Mouse (Mus musculus) liver (tissue): ENCODE results near the gene Tpp1.
"Not testable (repeated sequence)": the region's sequence is repeated elsewhere in the genome, so short reads cannot be mapped to it uniquely, and the experiment has no call there.

ENCODE experiments used
- DNase-seq: peaks from one replicate; pipeline ENCODE4 v3.0.0-alpha.2; 2020; ENCODE audit warnings: mixed read lengths

Gene Tpp1

DNA sequence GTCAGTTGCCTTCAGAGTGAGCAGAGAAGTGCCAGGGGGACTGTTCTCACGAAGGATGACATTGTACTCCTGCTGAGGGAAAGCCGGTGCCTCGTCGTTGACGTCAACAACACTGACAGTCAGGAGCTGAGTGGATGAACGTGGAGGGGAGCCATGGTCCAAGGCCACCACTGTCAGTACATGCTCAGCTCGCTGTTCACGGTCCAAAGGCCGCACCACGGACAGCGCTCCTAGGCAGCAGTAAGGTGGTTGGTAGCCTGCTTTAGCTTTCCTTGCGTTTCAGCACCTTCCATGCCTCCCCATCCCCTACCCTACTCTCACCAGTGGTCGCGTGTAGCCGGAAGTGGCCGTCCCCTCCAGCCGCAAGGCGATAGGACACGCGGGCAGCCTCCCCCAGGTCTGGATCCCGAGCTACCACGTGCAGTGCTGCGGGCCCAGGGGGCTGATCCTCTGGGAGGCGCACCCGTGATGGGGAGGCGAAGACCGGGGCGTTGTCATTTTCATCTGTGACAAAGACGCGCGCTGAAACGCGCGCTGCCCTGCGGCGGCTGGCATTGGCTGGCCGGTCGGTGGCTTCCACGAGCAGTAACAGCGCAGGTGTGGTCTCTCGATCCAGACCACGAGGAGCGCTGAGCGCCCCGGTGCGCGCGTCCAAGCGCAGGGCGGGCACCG lies 9.9 kb upstream of the Tpp1 start:
- no peak for DNase-seq

DNA sequence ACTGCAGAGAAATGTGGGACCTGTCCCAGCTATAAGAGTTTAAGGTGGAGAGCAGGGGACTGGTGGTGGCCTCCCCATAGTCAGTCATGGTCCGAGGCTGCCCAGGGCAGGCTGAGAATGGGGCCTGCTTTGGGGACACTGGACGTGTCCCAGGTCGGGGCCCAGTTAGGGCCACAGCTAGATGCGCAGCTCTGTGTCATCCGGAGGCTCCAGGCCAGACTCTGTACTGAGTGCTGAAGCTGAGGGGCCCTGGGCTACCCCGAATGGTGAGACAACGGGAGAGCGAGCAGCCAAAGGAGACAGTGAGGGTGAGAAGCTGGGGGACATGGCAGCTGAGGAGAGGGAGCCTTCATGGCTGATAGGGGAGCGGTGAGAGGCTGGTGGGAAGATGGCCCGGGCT lies 1.2 kb upstream of the Tpp1 start:
- no peak for DNase-seq

GRCm38 (mm10) chr7:105752716-105753115 lies 681 bp upstream of the Tpp1 start:
- no peak for DNase-seq

GRCm38 (mm10) chr7:105747776-105748175 lies 4.3 kb downstream of the Tpp1 start:
- no peak for DNase-seq

GRCm38 (mm10) chr7:105743926-105744590 lies 8.0 kb downstream of the Tpp1 start, which contains the start of gene Taf10:
Gene Taf10 (minus strand): TSS chr7:105744361.
- DNase-seq: peak; percentile 94

DNA sequence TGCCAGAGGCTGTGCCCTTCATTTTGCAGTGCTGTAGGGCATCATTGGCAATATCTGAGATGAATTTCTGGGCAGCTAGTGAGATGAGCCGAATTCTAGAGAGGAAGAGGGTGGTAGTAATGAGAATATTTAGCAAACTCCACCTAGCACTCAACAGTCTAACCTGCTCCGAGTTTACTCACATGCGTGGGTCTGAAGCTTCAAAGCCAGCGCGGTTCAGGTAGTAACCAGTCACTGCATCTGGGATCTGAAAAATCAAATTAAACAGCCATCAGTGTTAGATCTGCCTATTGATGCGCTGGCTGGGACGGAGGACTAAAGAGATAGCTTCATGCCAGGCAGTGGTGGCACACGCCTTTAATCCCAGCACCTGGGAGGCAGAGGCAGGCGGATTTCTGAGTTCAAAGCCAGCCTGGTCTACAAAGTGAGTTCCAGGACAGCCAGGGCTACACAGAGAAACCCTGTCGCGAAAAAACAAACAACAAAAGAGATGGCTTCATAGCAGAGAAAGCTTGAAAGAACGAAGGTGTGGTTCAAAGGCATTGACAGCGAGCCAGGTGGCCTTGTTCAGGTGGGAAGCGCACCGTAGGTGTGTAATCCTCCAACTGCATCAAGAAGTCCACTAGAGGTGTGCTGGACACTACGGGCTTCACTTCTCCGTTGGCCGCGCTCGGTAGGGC lies 8.6 kb downstream of the Tpp1 start:
- not testable (repeated sequence) for DNase-seq

- not testable (repeated sequence) for DNase-seq
These were observed 9.4 kb downstream of the Tpp1 start for GRCm38 (mm10) chr7:105742539-105743215.

- no peak for DNase-seq
These were observed 10.1 kb downstream of the Tpp1 start for GRCm38 (mm10) chr7:105741978-105742377.

DNA sequence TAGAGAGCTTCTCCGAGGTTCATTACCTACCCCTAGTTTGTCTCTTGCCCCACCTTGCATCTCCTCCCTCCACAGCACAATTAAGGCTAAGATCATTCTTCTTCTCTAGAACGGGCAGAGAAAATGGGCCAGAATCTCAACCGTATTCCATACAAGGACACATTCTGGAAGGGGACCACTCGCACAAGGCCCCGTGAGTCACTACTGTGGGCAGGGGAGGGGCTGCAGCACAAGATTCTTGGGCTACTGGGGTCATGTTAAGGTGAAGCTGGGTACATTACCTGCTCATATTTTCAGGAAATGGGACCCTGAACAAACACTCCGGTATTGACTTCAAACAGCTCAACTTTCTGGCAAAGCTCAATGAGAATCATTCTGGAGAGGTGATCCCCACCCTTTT lies 11.2 kb downstream of the Tpp1 start:
- no peak for DNase-seq

DNA sequence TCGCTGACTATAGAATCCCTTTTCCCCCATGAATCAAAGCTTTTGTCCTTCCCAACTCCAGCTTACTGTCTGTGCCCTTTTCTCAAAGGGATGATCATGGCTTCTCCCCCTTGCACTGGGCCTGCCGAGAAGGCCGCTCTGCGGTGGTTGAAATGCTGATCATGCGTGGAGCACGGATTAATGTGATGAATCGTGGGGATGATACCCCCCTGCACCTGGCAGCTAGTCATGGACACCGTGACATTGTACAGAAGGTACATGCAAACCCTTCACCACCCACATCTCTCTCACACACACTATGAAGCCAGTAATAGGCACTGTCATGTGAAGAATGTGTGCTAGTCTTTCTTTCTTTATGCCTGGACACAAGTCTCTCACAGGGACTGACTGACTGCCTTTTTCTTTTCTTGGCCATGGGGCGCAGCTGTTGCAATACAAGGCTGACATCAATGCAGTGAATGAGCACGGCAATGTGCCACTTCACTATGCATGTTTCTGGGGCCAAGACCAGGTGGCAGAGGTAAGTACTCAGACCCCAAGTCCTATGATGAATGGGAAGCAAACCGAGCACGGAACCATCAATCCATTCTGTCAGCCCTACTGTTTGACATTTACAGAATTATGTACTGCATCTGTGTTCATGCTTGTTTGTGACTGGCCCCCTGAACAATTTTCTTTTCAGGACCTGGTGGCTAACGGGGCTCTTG lies 11.8 kb downstream of the Tpp1 start:
- no peak for DNase-seq

- peak; percentile 71 for DNase-seq
These were observed 13.1 kb downstream of the Tpp1 start for GRCm38 (mm10) chr7:105738948-105739347.

DNA sequence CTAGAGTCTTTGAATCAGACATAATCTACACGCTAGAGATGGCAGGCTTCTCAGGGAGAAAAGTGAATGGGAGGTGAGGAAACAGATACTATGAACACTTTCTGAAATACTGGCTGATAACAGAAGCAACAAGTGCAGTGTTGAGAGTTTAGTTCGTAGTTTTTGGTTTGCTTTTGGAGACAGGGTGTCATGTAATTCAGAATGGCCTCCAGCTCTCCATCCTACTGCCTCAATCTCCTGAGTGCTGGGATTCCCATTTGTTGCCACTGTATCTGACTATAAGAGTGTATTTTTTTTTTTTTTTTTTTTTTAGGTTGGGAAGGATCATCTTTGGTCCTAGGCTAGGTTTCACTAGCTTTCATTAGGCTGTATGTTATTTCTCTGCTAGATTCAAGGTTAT lies 13.7 kb downstream of the Tpp1 start:
- no peak for DNase-seq

- DNase-seq: no peak
These were observed 14.4 kb downstream of the Tpp1 start for GRCm38 (mm10) chr7:105737648-105738047.

- peak; percentile 59 for DNase-seq
These were observed 15.0 kb downstream of the Tpp1 start, which contains the start of gene Rrp8 for GRCm38 (mm10) chr7:105736911-105737521. Gene Rrp8 (minus strand): TSS chr7:105737385.

DNA sequence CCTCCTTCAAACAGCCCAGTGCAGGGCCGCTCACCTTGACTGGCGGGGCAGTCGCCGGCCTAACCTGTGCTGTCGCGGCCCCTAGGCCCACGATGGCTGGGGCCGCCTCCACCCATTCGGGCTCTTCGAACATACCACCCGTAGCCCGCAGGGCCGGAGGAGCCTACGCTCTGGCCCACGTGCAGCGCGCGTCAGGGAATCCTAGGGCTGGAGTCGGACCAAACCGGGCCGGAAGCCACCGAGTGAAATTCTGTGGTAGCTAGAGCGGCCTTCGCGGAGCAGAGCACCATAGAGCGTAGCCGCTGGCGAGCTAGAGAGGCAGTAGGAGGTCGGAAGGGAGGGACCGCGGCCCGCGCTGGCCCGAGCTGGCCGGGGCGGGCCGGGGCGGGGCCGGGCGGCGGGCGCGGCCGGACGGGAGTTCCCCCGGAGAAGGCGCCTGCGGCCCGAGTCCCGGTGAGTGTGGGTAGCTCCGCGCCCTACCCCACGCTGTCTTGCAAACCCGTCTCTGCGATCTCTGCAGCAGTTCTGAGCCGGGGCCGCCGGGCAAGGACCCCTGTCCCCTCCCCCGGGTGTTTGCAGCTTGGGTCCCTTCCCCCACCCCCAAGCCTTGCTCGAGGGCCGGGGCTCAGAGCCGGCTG lies 15.7 kb downstream of the Tpp1 start, which contains the start of gene Ilk:
Gene Ilk (plus strand): TSS at position 329 of the 638 bp plus-strand sequence.
- peak; percentile 93 for DNase-seq

DNA sequence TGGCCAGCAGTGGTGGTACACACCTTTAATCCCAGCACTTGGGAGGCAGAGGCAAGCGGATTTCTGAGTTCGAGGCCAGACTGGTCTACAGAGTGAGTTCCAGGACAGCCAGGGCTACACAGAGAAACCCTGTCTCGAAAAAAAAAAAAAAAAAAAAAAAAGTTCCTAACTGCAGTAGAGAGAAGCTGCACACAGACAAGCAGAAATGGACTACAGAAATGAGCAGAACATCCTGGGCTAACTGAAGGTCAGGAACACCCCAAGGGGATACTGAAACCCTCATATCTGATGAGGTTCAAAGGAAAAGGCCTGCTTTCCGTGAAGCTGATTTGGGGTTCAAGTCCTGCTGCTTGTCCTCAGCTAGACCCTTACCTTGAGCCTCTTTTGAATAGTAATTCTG lies 16.6 kb downstream of the Tpp1 start:
- DNase-seq: not testable (repeated sequence)

DNA sequence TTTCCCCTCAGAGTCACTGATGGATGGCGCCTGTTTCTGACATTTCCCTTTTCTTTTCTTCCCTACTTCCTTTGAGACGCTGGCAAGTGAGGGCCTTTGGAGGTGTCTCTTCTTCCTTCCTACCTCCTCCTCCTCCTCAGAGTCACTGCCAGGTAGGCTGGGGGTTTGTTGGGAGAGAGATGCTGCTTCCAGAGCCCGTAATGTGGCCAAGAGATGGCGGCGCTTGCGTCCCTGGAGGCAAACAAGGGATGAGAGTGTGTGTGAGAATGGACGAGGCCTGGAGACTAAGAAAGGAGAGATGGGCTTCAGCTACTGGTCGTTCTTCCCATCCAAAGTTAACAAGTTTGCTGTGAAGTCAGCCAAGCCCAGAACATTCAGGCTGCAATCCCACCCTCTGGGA lies 17.2 kb downstream of the Tpp1 start:
- DNase-seq: no peak

DNA sequence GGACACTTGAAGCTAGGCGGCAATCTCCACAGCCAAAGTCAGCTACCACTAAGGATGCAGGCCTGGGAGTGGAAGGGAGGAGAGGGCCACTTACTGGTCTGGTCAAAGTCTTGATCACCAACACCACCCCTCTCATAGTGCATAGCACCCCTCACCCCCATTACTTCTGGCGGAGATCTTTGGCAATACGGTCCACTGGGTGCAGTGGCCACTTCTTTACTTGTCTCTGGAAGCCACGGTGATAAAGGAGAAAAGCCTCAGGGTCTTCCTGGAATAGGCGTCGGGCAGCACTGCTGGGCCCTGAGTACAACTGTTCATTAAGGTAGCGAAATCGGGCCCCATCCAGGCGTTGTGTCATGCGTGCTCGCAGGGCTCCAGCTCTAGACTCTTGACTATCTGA lies 18.2 kb downstream of the Tpp1 start:
- DNase-seq: no peak

- no peak for DNase-seq
These were observed 23.2 kb downstream of the Tpp1 start for GRCm38 (mm10) chr7:105728701-105729428.

GRCm38 (mm10) chr7:105726980-105727325 lies 25.1 kb downstream of the Tpp1 start:
- DNase-seq: no peak
